Mouse (Mus musculus) liver, postnatal 0 days (tissue): ENCODE data around the gene Arsa.
"Not testable (repeated sequence)": the region's sequence is repeated elsewhere in the genome, so short reads cannot be mapped to it uniquely, and the experiment has no call there.

Experiments used
- CTCF ChIP-seq: sonication (generic); IDR thresholded peaks from 2 replicates; pipeline ENCODE4 v1.5.1; 2016; ENCODE audit warnings: antibody characterized with exemption, low read depth
- EP300 ChIP-seq: IDR thresholded peaks from 2 replicates; pipeline ENCODE4 v1.6.1; 2016; ENCODE audit warnings: antibody characterized with exemption, low read depth, mild to moderate bottlenecking

GRCm38 (mm10) chr15:89430771-89431170, 46.5 kb downstream of the Arsa start:
- TF ChIP-seq CTCF, EP300: not testable (repeated sequence)
